ENCODE assay signal across 12 mouse cellular contexts in genomic region chr16:91657285-91657684, GRCm38 (mm10). TPM values are rescaled to one million over a fixed set of nuclear protein-coding genes. Genes with fewer than 3 reads are reported as not detected.
A peak's percentile ranks its signal among the peaks of the same experiment; 100 is the strongest.
DNase-seq lines count a peak whose midpoint lies in the region; ATAC-seq and TF ChIP-seq lines count a peak whose summit lies in the region.
"Had no signal": no experiment of that assay in that cellular context is flagged by ENCODE, and none has a peak within 500 bp of the region (broad histone marks: within the 10 kb centered on the region; RNA-seq: fewer than 3 reads in every experiment).

No protein-coding gene starts in this region.

- H3K79me2 ChIP-seq in myocyte (ENCODE audit: control insufficient read depth, insufficient read depth) = peaks cover 96% of the 10 kb centered on the region

- no peak overlapping the region for H3ac ChIP-seq in myocyte (ENCODE audit: control insufficient read depth, insufficient read length)

- DNase-seq in hindbrain, embryonic 11.5 days (ENCODE audit: low spot score) = no peak
- DNase-seq in midbrain, embryonic 11.5 days (ENCODE audit: low spot score, missing footprints) = no peak
- DNase-seq in left cerebral cortex, adult 9 months (ENCODE audit: low spot score in 2 of 2) = no peak
- DNase-seq: adrenal gland, adult 2 months; cerebellum, postnatal 14 days; heart, adult 11 months; lung, postnatal 10 days; thymus, postnatal 14 days had no signal

- peaks cover 82% of the 10 kb centered on the region for H3K36me3 ChIP-seq in hindbrain, embryonic 13.5 days
- peaks cover 57% of the 10 kb centered on the region for H3K36me3 ChIP-seq in hindbrain, embryonic 11.5 days (ENCODE audit: control insufficient read depth, insufficient read depth, low read length)
- H3K36me3 ChIP-seq in midbrain, embryonic 11.5 days (ENCODE audit: control insufficient read depth, insufficient read depth, low read length) = peaks cover 63% of the 10 kb centered on the region
- H3K36me3 ChIP-seq in midbrain, embryonic 13.5 days = peaks cover 88% of the 10 kb centered on the region
- H3K36me3 ChIP-seq in hindbrain, embryonic 16.5 days (ENCODE audit: control insufficient read depth, insufficient read depth, low read length) = peaks cover 65% of the 10 kb centered on the region
- H3K36me3 ChIP-seq in myocyte (ENCODE audit: control insufficient read depth, insufficient read depth) = peaks cover 81% of the 10 kb centered on the region

- no peaks in the 10 kb centered on the region for H3K27me3 ChIP-seq in hindbrain, embryonic 13.5 days
- no peaks in the 10 kb centered on the region for H3K27me3 ChIP-seq in hindbrain, embryonic 11.5 days (ENCODE audit: control insufficient read depth, insufficient read depth, low read length)
- no peaks in the 10 kb centered on the region for H3K27me3 ChIP-seq in midbrain, embryonic 11.5 days (ENCODE audit: control insufficient read depth, insufficient read depth, low read length)
- H3K27me3 ChIP-seq in midbrain, embryonic 13.5 days = no peaks in the 10 kb centered on the region
- H3K27me3 ChIP-seq in hindbrain, embryonic 16.5 days (replicated peaks; ENCODE audit: control insufficient read depth, insufficient read depth, low read length) = no peaks in the 10 kb centered on the region
- H3K27me3 ChIP-seq in myocyte (ENCODE audit: control insufficient read depth, insufficient read depth, insufficient read length) = no peaks in the 10 kb centered on the region

- H3K9me3 ChIP-seq in hindbrain, embryonic 13.5 days = no peaks in the 10 kb centered on the region
- no peaks in the 10 kb centered on the region for H3K9me3 ChIP-seq in hindbrain, embryonic 11.5 days (ENCODE audit: control insufficient read depth, low read length)
- no peaks in the 10 kb centered on the region for H3K9me3 ChIP-seq in midbrain, embryonic 11.5 days (ENCODE audit: control insufficient read depth, low read length)
- H3K9me3 ChIP-seq in midbrain, embryonic 13.5 days = no peaks in the 10 kb centered on the region
- no peaks in the 10 kb centered on the region for H3K9me3 ChIP-seq in hindbrain, embryonic 16.5 days (ENCODE audit: control insufficient read depth, low read length)

- no peak for TF ChIP-seq POLR2A in myocyte (IDR thresholded peaks at IDR 0.05; ENCODE audit: insufficient read length, low read depth)

- 0 out of 2 replicates have a peak, but pooled peaks have one; percentile 46 for ATAC-seq in hindbrain, embryonic 13.5 days (ENCODE audit: low FRiP score)
- ATAC-seq in hindbrain, embryonic 11.5 days (ENCODE audit: low FRiP score) = no peak
- ATAC-seq in midbrain, embryonic 11.5 days (ENCODE audit: low FRiP score) = 0 out of 2 replicates have a peak, but pooled peaks have one; percentile 52
- no peak for ATAC-seq in midbrain, embryonic 13.5 days
- 0 out of 2 replicates have a peak, but pooled peaks have one; percentile 45 for ATAC-seq in hindbrain, embryonic 16.5 days

- H3K9ac ChIP-seq in hindbrain, embryonic 13.5 days = no peak overlapping the region
- no peak overlapping the region for H3K9ac ChIP-seq in hindbrain, embryonic 11.5 days (ENCODE audit: low read depth, low read length)
- H3K9ac ChIP-seq in midbrain, embryonic 11.5 days (ENCODE audit: low read length) = no peak overlapping the region
- H3K9ac ChIP-seq in midbrain, embryonic 13.5 days (replicated peaks) = no peak overlapping the region
- H3K9ac ChIP-seq in hindbrain, embryonic 16.5 days (ENCODE audit: low read depth, low read length) = no peak overlapping the region

- 98% methylated on average over 17 of the region's 17 CpGs for WGBS in hindbrain, embryonic 13.5 days
- 98% methylated on average over 17 of the region's 17 CpGs for WGBS in hindbrain, embryonic 11.5 days
- 99% methylated on average over 17 of the region's 17 CpGs for WGBS in midbrain, embryonic 11.5 days
- 98% methylated on average over 17 of the region's 17 CpGs for whole genome bisulfite sequencing in midbrain, embryonic 13.5 days
- 97% methylated on average over 17 of the region's 17 CpGs for WGBS in hindbrain, embryonic 16.5 days

- H3K4me1 ChIP-seq in hindbrain, embryonic 13.5 days (replicated peaks) = peaks cover 13% of the 10 kb centered on the region
- no peaks in the 10 kb centered on the region for H3K4me1 ChIP-seq in hindbrain, embryonic 11.5 days (replicated peaks; ENCODE audit: control insufficient read depth, insufficient read depth, low read length)
- no peaks in the 10 kb centered on the region; the same call in 1 of the 2 replicates for H3K4me1 ChIP-seq in midbrain, embryonic 11.5 days (ENCODE audit: control insufficient read depth, insufficient read depth, low read length)
- H3K4me1 ChIP-seq in midbrain, embryonic 13.5 days (replicated peaks) = peaks cover 17% of the 10 kb centered on the region
- H3K4me1 ChIP-seq in hindbrain, embryonic 16.5 days (ENCODE audit: control insufficient read depth, insufficient read depth, low read depth, low read length) = no peaks in the 10 kb centered on the region

- H3K4me2 ChIP-seq in hindbrain, embryonic 13.5 days = no peak overlapping the region
- no peak overlapping the region for H3K4me2 ChIP-seq in hindbrain, embryonic 11.5 days (replicated peaks; ENCODE audit: low read depth, low read length)
- no peak overlapping the region for H3K4me2 ChIP-seq in midbrain, embryonic 11.5 days
- no peak overlapping the region for H3K4me2 ChIP-seq in midbrain, embryonic 13.5 days (replicated peaks)
- no peak overlapping the region for H3K4me2 ChIP-seq in hindbrain, embryonic 16.5 days (ENCODE audit: low read length)
- no peak overlapping the region for H3K4me2 ChIP-seq in myocyte (ENCODE audit: low read depth)

- H3K4me3 ChIP-seq in hindbrain, embryonic 13.5 days = no peak overlapping the region
- no peak overlapping the region for H3K4me3 ChIP-seq in hindbrain, embryonic 11.5 days (ENCODE audit: low read depth, low read length)
- H3K4me3 ChIP-seq in midbrain, embryonic 11.5 days (ENCODE audit: low read depth, low read length) = no peak overlapping the region
- H3K4me3 ChIP-seq in midbrain, embryonic 13.5 days (replicated peaks) = no peak overlapping the region
- no peak overlapping the region for H3K4me3 ChIP-seq in hindbrain, embryonic 16.5 days (ENCODE audit: low read length)
- no peak overlapping the region for H3K4me3 ChIP-seq in myocyte

- no peak overlapping the region for H3K27ac ChIP-seq in hindbrain, embryonic 13.5 days
- H3K27ac ChIP-seq in hindbrain, embryonic 11.5 days (ENCODE audit: low read depth, low read length) = no peak overlapping the region
- H3K27ac ChIP-seq in midbrain, embryonic 11.5 days (ENCODE audit: low read depth, low read length) = no peak overlapping the region
- no peak overlapping the region for H3K27ac ChIP-seq in midbrain, embryonic 13.5 days
- H3K27ac ChIP-seq in hindbrain, embryonic 16.5 days (ENCODE audit: low read depth, low read length) = no peak overlapping the region

TF ChIP-seq in myocyte, 11 proteins besides CTCF, POLR2A, EP300 and RAD21 (continues in another document):
- TF ChIP-seq POLR2AphosphoS2 (IDR thresholded peaks at IDR 0.05; ENCODE audit: insufficient read length, low read depth) (peak; percentile 30), TCF3 (IDR thresholded peaks at IDR 0.05; ENCODE audit: insufficient read length, low read depth) (no peak), E2F4 (IDR thresholded peaks at IDR 0.05; ENCODE audit: insufficient read depth) (no peak)

RNA-seq across cellular contexts. Expression of gene Son, which starts 10.0 kb away (rescaled TPM):
- 138 and 140 TPM in 2 replicates for polyA plus RNA-seq in hindbrain, embryonic 13.5 days (2015; fragmentation: Nextera tagmentation; extraction: Ambion mirVana)
- 141 and 180 TPM in 2 replicates for polyA plus RNA-seq in hindbrain, embryonic 11.5 days (2014; fragmentation: Nextera tagmentation; extraction: Ambion mirVana)
- 144 and 148 TPM in 2 replicates for polyA plus RNA-seq in midbrain, embryonic 11.5 days (2014; fragmentation: Nextera tagmentation; extraction: Ambion mirVana)
- polyA plus RNA-seq in midbrain, embryonic 13.5 days (2015; fragmentation: Nextera tagmentation; extraction: Ambion mirVana) = 146 and 159 TPM in 2 replicates
- 89.4 and 94.5 TPM in 2 replicates for polyA plus RNA-seq in hindbrain, embryonic 16.5 days (2015; fragmentation: Nextera tagmentation; extraction: Ambion mirVana)
- 48.7 TPM for polyA plus RNA-seq in myocyte (2012; fragmentation: generic; extraction: Trizol)

RNA-seq across cellular contexts. Expression of gene Gart, which starts 10.5 kb away (rescaled TPM):
- 62.9 and 67.3 TPM in 2 replicates for polyA plus RNA-seq in hindbrain, embryonic 13.5 days (2015; fragmentation: Nextera tagmentation; extraction: Ambion mirVana)
- polyA plus RNA-seq in hindbrain, embryonic 11.5 days (2014; fragmentation: Nextera tagmentation; extraction: Ambion mirVana) = 82.5 and 94.2 TPM in 2 replicates
- polyA plus RNA-seq in midbrain, embryonic 11.5 days (2014; fragmentation: Nextera tagmentation; extraction: Ambion mirVana) = 107 and 111 TPM in 2 replicates
- polyA plus RNA-seq in midbrain, embryonic 13.5 days (2015; fragmentation: Nextera tagmentation; extraction: Ambion mirVana) = 72.3 and 73.7 TPM in 2 replicates
- 58.6 and 61.2 TPM in 2 replicates for polyA plus RNA-seq in hindbrain, embryonic 16.5 days (2015; fragmentation: Nextera tagmentation; extraction: Ambion mirVana)
- 64.1 TPM for polyA plus RNA-seq in myocyte (2012; fragmentation: generic; extraction: Trizol)

RNA-seq across cellular contexts. Expression of gene Donson, which starts 31.3 kb away (rescaled TPM):
- polyA plus RNA-seq in hindbrain, embryonic 13.5 days (2015; fragmentation: Nextera tagmentation; extraction: Ambion mirVana) = 18.8 and 21.0 TPM in 2 replicates
- 33.4 and 38.5 TPM in 2 replicates for polyA plus RNA-seq in hindbrain, embryonic 11.5 days (2014; fragmentation: Nextera tagmentation; extraction: Ambion mirVana)
- 38.0 and 39.2 TPM in 2 replicates for polyA plus RNA-seq in midbrain, embryonic 11.5 days (2014; fragmentation: Nextera tagmentation; extraction: Ambion mirVana)
- polyA plus RNA-seq in midbrain, embryonic 13.5 days (2015; fragmentation: Nextera tagmentation; extraction: Ambion mirVana) = 21.9 and 26.9 TPM in 2 replicates
- polyA plus RNA-seq in hindbrain, embryonic 16.5 days (2015; fragmentation: Nextera tagmentation; extraction: Ambion mirVana) = 19.4 and 21.5 TPM in 2 replicates
- polyA plus RNA-seq in myocyte (2012; fragmentation: generic; extraction: Trizol) = 3.5 TPM

RNA-seq across cellular contexts. Expression of gene Dnajc28, which starts 38.5 kb away (rescaled TPM):
- 5.2 and 7.0 TPM in 2 replicates for polyA plus RNA-seq in hindbrain, embryonic 13.5 days (2015; fragmentation: Nextera tagmentation; extraction: Ambion mirVana)
- polyA plus RNA-seq in hindbrain, embryonic 11.5 days (2014; fragmentation: Nextera tagmentation; extraction: Ambion mirVana) = 5.6 and 6.1 TPM in 2 replicates
- 5.8 and 6.0 TPM in 2 replicates for polyA plus RNA-seq in midbrain, embryonic 11.5 days (2014; fragmentation: Nextera tagmentation; extraction: Ambion mirVana)
- 7.2 and 8.0 TPM in 2 replicates for polyA plus RNA-seq in midbrain, embryonic 13.5 days (2015; fragmentation: Nextera tagmentation; extraction: Ambion mirVana)
- 5.8 and 6.5 TPM in 2 replicates for polyA plus RNA-seq in hindbrain, embryonic 16.5 days (2015; fragmentation: Nextera tagmentation; extraction: Ambion mirVana)
- polyA plus RNA-seq in myocyte (2012; fragmentation: generic; extraction: Trizol) = 0.80 TPM

RNA-seq across cellular contexts. Expression of gene Tmem50b, which starts 59.7 kb away (rescaled TPM):
- polyA plus RNA-seq in hindbrain, embryonic 13.5 days (2015; fragmentation: Nextera tagmentation; extraction: Ambion mirVana) = 69.1 and 69.5 TPM in 2 replicates
- polyA plus RNA-seq in hindbrain, embryonic 11.5 days (2014; fragmentation: Nextera tagmentation; extraction: Ambion mirVana) = 54.7 and 55.9 TPM in 2 replicates
- polyA plus RNA-seq in midbrain, embryonic 11.5 days (2014; fragmentation: Nextera tagmentation; extraction: Ambion mirVana) = 53.2 and 55.7 TPM in 2 replicates
- polyA plus RNA-seq in midbrain, embryonic 13.5 days (2015; fragmentation: Nextera tagmentation; extraction: Ambion mirVana) = 50.5 and 55.1 TPM in 2 replicates
- polyA plus RNA-seq in hindbrain, embryonic 16.5 days (2015; fragmentation: Nextera tagmentation; extraction: Ambion mirVana) = 114 and 131 TPM in 2 replicates
- 11.4 TPM for polyA plus RNA-seq in myocyte (2012; fragmentation: generic; extraction: Trizol)

Comparison
In these comparisons a context has a peak if more than half of its experiments do, and no peak if none do; other contexts are left out.
1. ATAC-seq: peak in hindbrain, embryonic 13.5 days (single experiment), midbrain, embryonic 11.5 days (single experiment) and hindbrain, embryonic 16.5 days (single experiment); none in hindbrain, embryonic 11.5 days (single experiment) and midbrain, embryonic 13.5 days (single experiment).